Mouse (Mus musculus) forebrain, postnatal 0 days (tissue): Measurements from ENCODE around the gene Trdn. TPM values are rescaled to one million over a fixed set of nuclear protein-coding genes. Genes with fewer than 3 reads are reported as not detected.
A peak's percentile ranks its signal among the peaks of the same experiment; 100 is the strongest.

ENCODE experiments used
- ATAC-seq: fragments of 200-750 bp; cut with Nextera tagmentation; 2 replicates; pipeline ENCODE4 v1.8.0; 2017; ENCODE audit warnings: mild to moderate bottlenecking, moderate library complexity
- DNase-seq: peaks from one replicate; pipeline ENCODE4 v3.0.0-alpha.2; 2015
- H3K27ac ChIP-seq: fragments of 300-500 bp; sonication (generic); 2 replicates; pipeline ENCODE4 v1.5.1; 2014; ENCODE audit warnings: low read depth, mild to moderate bottlenecking, antibody characterized with exemption, low read length, moderate library complexity, mixed read lengths
- H3K27me3 ChIP-seq: fragments of 300-500 bp; sonication (generic); 2 replicates; pipeline ENCODE4 v1.6.1; 2014; ENCODE audit warnings: mild to moderate bottlenecking, low read length, mixed read lengths; ENCODE audit not compliant: insufficient read depth
- H3K36me3 ChIP-seq: fragments of 300-500 bp; sonication (generic); 2 replicates; pipeline ENCODE4 v1.6.1; 2014; ENCODE audit warnings: mild to moderate bottlenecking, moderate library complexity; ENCODE audit not compliant: insufficient read depth
- H3K4me1 ChIP-seq: fragments of 300-500 bp; sonication (generic); 2 replicates; pipeline ENCODE4 v1.6.1; 2014; ENCODE audit warnings: antibody characterized with exemption; ENCODE audit not compliant: insufficient read depth
- H3K4me2 ChIP-seq: fragments of 300-500 bp; sonication (generic); 2 replicates; pipeline ENCODE4 v1.6.1; 2014; ENCODE audit warnings: low read depth, mild to moderate bottlenecking, moderate library complexity
- H3K4me3 ChIP-seq: fragments of 300-500 bp; sonication (generic); 2 replicates; pipeline ENCODE4 v1.5.1; 2014; ENCODE audit warnings: low read depth, low read length, mixed read lengths
- H3K9ac ChIP-seq: fragments of 300-500 bp; sonication (generic); 2 replicates; pipeline ENCODE4 v1.6.1; 2014; ENCODE audit warnings: mild to moderate bottlenecking
- H3K9me3 ChIP-seq: fragments of 300-500 bp; sonication (generic); 2 replicates; pipeline ENCODE4 v1.6.1; 2016; ENCODE audit warnings: low read length
- CTCF ChIP-seq: sonication (generic); IDR thresholded peaks from 2 replicates; pipeline ENCODE4 v1.5.1; 2016; ENCODE audit warnings: antibody characterized with exemption, control low read depth, low read depth
- WGBS: fragments of 180-500 bp; shearing (Covaris S2); extraction: QIAGEN DNeasy Blood & Tissue Kit; methylation state at CpG from one replicate; pipeline ENCODE4 v1.1.7; 2014; 5-methylcytosine and 5-hydroxymethylcytosine counted together
- polyA plus RNA-seq: library from polyadenylated mRNA; unstranded; fragments of >200 nt; fragmentation: Nextera tagmentation; extraction: Ambion mirVana; gene quantifications from 2 replicates; pipeline ENCODE4 v1.2.1, GENCODE M21; 2015
- total RNA-seq: library from RNA; depleted of rRNA; stranded (reverse); fragments of >200 nt; gene quantifications from 2 replicates; pipeline ENCODE4 v1.2.3, GENCODE M21; 2014

The Trdn gene
- total and polyA plus RNA-seq, 2 experiments from 2014 or later, result 0.19 to 0.56 TPM

- Histone ChIP-seq H3K27me3 (no peaks in the 10 kb centered on the region), H3K4me2 (no peak overlapping the region), H3K4me3 (no peak overlapping the region), H3K9ac (no peak overlapping the region), H3K36me3 (no peaks in the 10 kb centered on the region), H3K9me3 (no peaks in the 10 kb centered on the region), H3K27ac (no peak overlapping the region), H3K4me1 (no peaks in the 10 kb centered on the region)
- 7% methylated on average over 1 of the region's 1 CpGs for WGBS
- ATAC-seq, result no peak
- DNase-seq, result no peak
- TF ChIP-seq CTCF, result no peak
Observed at GRCm38 (mm10) chr10:33195919-33196318, 115.6 kb downstream of the Trdn start.

- Histone ChIP-seq H3K9me3 (no peaks in the 10 kb centered on the region), H3K4me1 (no peaks in the 10 kb centered on the region), H3K27ac (no peak overlapping the region), H3K4me2 (no peak overlapping the region), H3K36me3 (no peaks in the 10 kb centered on the region), H3K27me3 (no peaks in the 10 kb centered on the region), H3K9ac (no peak overlapping the region), H3K4me3 (no peak overlapping the region)
- no peak for TF ChIP-seq CTCF
- ATAC-seq (no peak), DNase-seq (no peak)
- WGBS, result 65% methylated on average over 1 of the region's 1 CpGs
Observed at GRCm38 (mm10) chr10:33198257-33198656, 117.9 kb downstream of the Trdn start.

- H3K4me3 ChIP-seq, result no peak overlapping the region
- H3K4me2 ChIP-seq, result no peak overlapping the region
- ATAC-seq (no peak), DNase-seq (no peak)
- no peak overlapping the region for H3K9ac ChIP-seq
- 59% methylated on average over 1 of the region's 1 CpGs for WGBS
- H3K27me3 ChIP-seq, result no peaks in the 10 kb centered on the region
- H3K36me3 ChIP-seq, result no peaks in the 10 kb centered on the region
- H3K27ac ChIP-seq, result no peak overlapping the region
- H3K9me3 ChIP-seq, result no peaks in the 10 kb centered on the region
- TF ChIP-seq CTCF, result no peak
- no peaks in the 10 kb centered on the region for H3K4me1 ChIP-seq
Observed at GRCm38 (mm10) chr10:33210411-33210810, 130.1 kb downstream of the Trdn start.

- no peaks in the 10 kb centered on the region for H3K36me3 ChIP-seq
- WGBS, result 28% methylated on average over 1 of the region's 1 CpGs
- no peak overlapping the region for H3K27ac ChIP-seq
- no peak overlapping the region for H3K4me3 ChIP-seq
- H3K27me3 ChIP-seq, result no peaks in the 10 kb centered on the region
- ATAC-seq (no peak), DNase-seq (no peak)
- no peak overlapping the region for H3K4me2 ChIP-seq
- H3K9me3 ChIP-seq, result no peaks in the 10 kb centered on the region
- H3K9ac ChIP-seq, result no peak overlapping the region
- TF ChIP-seq CTCF, result no peak
- no peaks in the 10 kb centered on the region for H3K4me1 ChIP-seq
Observed at GRCm38 (mm10) chr10:33253911-33254310, 173.6 kb downstream of the Trdn start.

GRCm38 (mm10) chr10:33256202-33256601 lies 175.8 kb downstream of the Trdn start:
- Histone ChIP-seq H3K4me3 (no peak overlapping the region), H3K4me2 (no peak overlapping the region), H3K27me3 (no peaks in the 10 kb centered on the region), H3K9ac (no peak overlapping the region), H3K9me3 (no peaks in the 10 kb centered on the region), H3K36me3 (no peaks in the 10 kb centered on the region), H3K4me1 (no peaks in the 10 kb centered on the region), H3K27ac (no peak overlapping the region)
- DNase-seq (no peak), ATAC-seq (no peak)
- no peak for TF ChIP-seq CTCF
- 82% methylated on average over 1 of the region's 1 CpGs for WGBS

- no peak for ATAC-seq
- H3K9me3 ChIP-seq, result no peaks in the 10 kb centered on the region
- no peak overlapping the region for H3K4me2 ChIP-seq
- DNase-seq, result peak; percentile 72
- TF ChIP-seq CTCF, result peak; percentile 54
- no peak overlapping the region for H3K27ac ChIP-seq
- H3K27me3 ChIP-seq, result no peaks in the 10 kb centered on the region
- H3K9ac ChIP-seq, result no peak overlapping the region
- no peaks in the 10 kb centered on the region for H3K4me1 ChIP-seq
- WGBS, result 19% methylated on average over 2 of the region's 2 CpGs
- H3K4me3 ChIP-seq, result no peak overlapping the region
- no peaks in the 10 kb centered on the region for H3K36me3 ChIP-seq
Observed at GRCm38 (mm10) chr10:33304982-33305381, 224.6 kb downstream of the Trdn start.

- Histone ChIP-seq H3K4me1 (no peaks in the 10 kb centered on the region), H3K9ac (no peak overlapping the region), H3K27me3 (no peaks in the 10 kb centered on the region), H3K4me3 (no peak overlapping the region), H3K4me2 (no peak overlapping the region), H3K27ac (no peak overlapping the region), H3K9me3 (no peaks in the 10 kb centered on the region), H3K36me3 (no peaks in the 10 kb centered on the region)
- no peak for TF ChIP-seq CTCF
- 84% methylated on average over 1 of the region's 1 CpGs for WGBS
- DNase-seq, result no peak
- no peak for ATAC-seq
Observed at GRCm38 (mm10) chr10:33353026-33353425, 272.7 kb downstream of the Trdn start.

- no peak for ATAC-seq
- H3K27ac ChIP-seq, result no peak overlapping the region
- H3K27me3 ChIP-seq, result no peaks in the 10 kb centered on the region
- DNase-seq, result no peak
- no peaks in the 10 kb centered on the region for H3K9me3 ChIP-seq
- no peak for TF ChIP-seq CTCF
- no peak overlapping the region for H3K4me3 ChIP-seq
- H3K4me1 ChIP-seq, result no peaks in the 10 kb centered on the region
- no peaks in the 10 kb centered on the region for H3K36me3 ChIP-seq
- H3K9ac ChIP-seq, result no peak overlapping the region
- H3K4me2 ChIP-seq, result no peak overlapping the region
Observed at GRCm38 (mm10) chr10:33366521-33366920, 286.2 kb downstream of the Trdn start.
